Mouse (Mus musculus) heart, embryonic 15.5 days (tissue): ENCODE results near the gene Acp2. TPM values are rescaled to one million over a fixed set of nuclear protein-coding genes. Genes with fewer than 3 reads are reported as not detected.
A peak's percentile ranks its signal among the peaks of the same experiment; 100 is the strongest.

ENCODE experiments used
- ATAC-seq: fragments of 200-750 bp; cut with Nextera tagmentation; replicated peaks from 2 replicates; pipeline ENCODE4 v1.8.0; 2017; ENCODE audit warnings: low read depth, moderate TSS enrichment; ENCODE audit not compliant: insufficient number of reproducible peaks, insufficient read depth, low FRiP score
- H3K27ac ChIP-seq: fragments of 300-500 bp; sonication (generic); 2 replicates; pipeline ENCODE4 v1.5.1; 2015; ENCODE audit warnings: mild to moderate bottlenecking, inconsistent platforms
- H3K27me3 ChIP-seq: fragments of 300-500 bp; sonication (generic); 2 replicates; pipeline ENCODE4 v1.6.1; 2015; ENCODE audit warnings: inconsistent platforms
- H3K36me3 ChIP-seq: fragments of 300-500 bp; sonication (generic); 2 replicates; pipeline ENCODE4 v1.6.1; 2015; ENCODE audit warnings: mild to moderate bottlenecking, inconsistent platforms
- H3K4me1 ChIP-seq: fragments of 300-500 bp; sonication (generic); replicated peaks from 2 replicates; pipeline ENCODE4 v1.6.1; 2015; ENCODE audit warnings: inconsistent platforms
- H3K4me2 ChIP-seq: fragments of 300-500 bp; sonication (generic); 2 replicates; pipeline ENCODE4 v1.6.1; 2015; ENCODE audit warnings: inconsistent platforms, mild to moderate bottlenecking, moderate library complexity
- H3K4me3 ChIP-seq: fragments of 300-500 bp; sonication (generic); 2 replicates; pipeline ENCODE4 v1.5.1; 2015; ENCODE audit warnings: mild to moderate bottlenecking, inconsistent platforms
- H3K9ac ChIP-seq: fragments of 300-500 bp; sonication (generic); 2 replicates; pipeline ENCODE4 v1.6.1; 2015; ENCODE audit warnings: mild to moderate bottlenecking, inconsistent platforms
- H3K9me3 ChIP-seq: fragments of 300-500 bp; sonication (generic); replicated peaks from 2 replicates; pipeline ENCODE4 v1.6.1; 2016; ENCODE audit warnings: inconsistent platforms
- WGBS: fragments of 180-500 bp; shearing (Covaris S2); methylation state at CpG from one replicate; pipeline ENCODE4 v1.1.7; 2015; ENCODE audit warnings: mixed read lengths; 5-methylcytosine and 5-hydroxymethylcytosine counted together
- polyA plus RNA-seq: library from polyadenylated mRNA; unstranded; fragments of >200 nt; fragmentation: Nextera tagmentation; extraction: Ambion mirVana; gene quantifications from 2 replicates; pipeline ENCODE4 v1.2.1, GENCODE M21; 2015

Acp2 gene
- polyA plus RNA-seq, 1 experiment from 2014 or later, result 15.2 TPM

- H3K36me3 ChIP-seq, result no peaks in the 10 kb centered on the region
- H3K4me2 ChIP-seq, result no peak overlapping the region
- H3K27ac ChIP-seq, result no peak overlapping the region
- H3K27me3 ChIP-seq, result no peaks in the 10 kb centered on the region
- no peak overlapping the region for H3K9ac ChIP-seq
- no peaks in the 10 kb centered on the region for H3K9me3 ChIP-seq
- 0 out of 2 replicates have a peak, but pooled peaks cover 2% of the 10 kb centered on the region for H3K4me1 ChIP-seq
- no peak for ATAC-seq
- no peak overlapping the region for H3K4me3 ChIP-seq
- 65% methylated on average over 5 of the region's 5 CpGs for WGBS
Measured at GRCm38 (mm10) chr2:91242547-91242946, 39.9 kb downstream of the Acp2 start.

- ATAC-seq, result no peak
- 64% methylated on average over 3 of the region's 3 CpGs for WGBS
Measured at GRCm38 (mm10) chr2:91243416-91243815, 40.7 kb downstream of the Acp2 start.

GRCm38 (mm10) chr2:91244557-91245228 is 42.0 kb downstream of the Acp2 start:
- no peaks in the 10 kb centered on the region for H3K27me3 ChIP-seq
- no peak overlapping the region for H3K4me3 ChIP-seq
- H3K36me3 ChIP-seq, result no peaks in the 10 kb centered on the region
- no peaks in the 10 kb centered on the region for H3K9me3 ChIP-seq
- no peak overlapping the region for H3K4me2 ChIP-seq
- ATAC-seq, result no peak
- no peak overlapping the region for H3K27ac ChIP-seq
- H3K9ac ChIP-seq, result no peak overlapping the region
- no peaks in the 10 kb centered on the region for H3K4me1 ChIP-seq
- WGBS, result 72% methylated on average over 5 of the region's 5 CpGs

More at GRCm38 (mm10) chr2:91243416-91243815, 40.7 kb downstream of the Acp2 start:
- Histone ChIP-seq H3K27me3 (no peaks in the 10 kb centered on the region), H3K9ac (no peak overlapping the region), H3K4me1 (no peaks in the 10 kb centered on the region), H3K4me3 (no peak overlapping the region), H3K27ac (no peak overlapping the region), H3K4me2 (no peak overlapping the region), H3K36me3 (no peaks in the 10 kb centered on the region), H3K9me3 (no peaks in the 10 kb centered on the region)

- H3K4me2 ChIP-seq, result no peak overlapping the region
- H3K27me3 ChIP-seq, result no peaks in the 10 kb centered on the region
- H3K9me3 ChIP-seq, result no peaks in the 10 kb centered on the region
- WGBS, result 73% methylated on average over 4 of the region's 4 CpGs
- H3K27ac ChIP-seq, result no peak overlapping the region
- ATAC-seq, result no peak
- H3K4me3 ChIP-seq, result no peak overlapping the region
- H3K4me1 ChIP-seq, result peaks cover 4% of the 10 kb centered on the region; the same call in 1 of the 2 replicates
- H3K36me3 ChIP-seq, result no peaks in the 10 kb centered on the region
- H3K9ac ChIP-seq, result no peak overlapping the region
Measured at GRCm38 (mm10) chr2:91248366-91248765, 45.7 kb downstream of the Acp2 start.

GRCm38 (mm10) chr2:91252001-91252400 is 49.3 kb downstream of the Acp2 start:
- no peaks in the 10 kb centered on the region for H3K36me3 ChIP-seq
- peaks cover 3% of the 10 kb centered on the region; the same call in 1 of the 2 replicates for H3K27me3 ChIP-seq
- no peak overlapping the region for H3K9ac ChIP-seq
- WGBS, result 45% methylated on average over 4 of the region's 4 CpGs
- no peak overlapping the region for H3K4me3 ChIP-seq
- peak overlapping the region; percentile 63 for H3K27ac ChIP-seq
- H3K4me1 ChIP-seq, result peaks cover 17% of the 10 kb centered on the region
- ATAC-seq, result no peak
- no peaks in the 10 kb centered on the region for H3K9me3 ChIP-seq
- H3K4me2 ChIP-seq, result no peak overlapping the region

- Histone ChIP-seq H3K27ac (peak overlapping the region; percentile 63), H3K4me1 (peaks cover 22% of the 10 kb centered on the region), H3K36me3 (no peaks in the 10 kb centered on the region), H3K27me3 (peaks cover 3% of the 10 kb centered on the region; the same call in 1 of the 2 replicates), H3K4me2 (no peak overlapping the region), H3K9ac (no peak overlapping the region), H3K4me3 (no peak overlapping the region), H3K9me3 (no peaks in the 10 kb centered on the region)
- ATAC-seq, result no peak
- WGBS, result 39% methylated on average over 4 of the region's 4 CpGs
Measured at GRCm38 (mm10) chr2:91252512-91252911, 49.8 kb downstream of the Acp2 start.

- WGBS, result 46% methylated on average over 8 of the region's 8 CpGs
- H3K4me2 ChIP-seq, result peak overlapping the region; percentile 93
- H3K27ac ChIP-seq, result no peak overlapping the region; the same call in 1 of the 2 replicates
- H3K27me3 ChIP-seq, result peaks cover 3% of the 10 kb centered on the region; the same call in 1 of the 2 replicates
- peaks cover 45% of the 10 kb centered on the region for H3K4me1 ChIP-seq
- H3K9ac ChIP-seq, result no peak overlapping the region
- H3K4me3 ChIP-seq, result peak overlapping the region; percentile 84; the same call in 1 of the 2 replicates
- H3K9me3 ChIP-seq, result no peaks in the 10 kb centered on the region
- H3K36me3 ChIP-seq, result no peaks in the 10 kb centered on the region
- ATAC-seq, result no peak
Measured at GRCm38 (mm10) chr2:91254725-91255380, 52.2 kb downstream of the Acp2 start.

- Histone ChIP-seq H3K4me1 (peaks cover 50% of the 10 kb centered on the region), H3K9ac (peak within 1 kb of the TSS; percentile 69), H3K36me3 (peaks cover 2% of the 10 kb centered on the region; the same call in 1 of the 2 replicates), H3K27me3 (peaks cover 3% of the 10 kb centered on the region; the same call in 1 of the 2 replicates), H3K4me3 (peak within 1 kb of the TSS; percentile 84), H3K9me3 (no peaks in the 10 kb centered on the region), H3K27ac (peak within 1 kb of the TSS; percentile 81), H3K4me2 (peak within 1 kb of the TSS; percentile 93)
- 4% methylated on average over 27 of the region's 27 CpGs for WGBS
- peak; percentile 43; the same call in 1 of the 2 replicates for ATAC-seq
Measured at GRCm38 (mm10) chr2:91255661-91256150, 53.0 kb downstream of the Acp2 start, which contains the start of gene Pacsin3. Gene Pacsin3 (plus strand): TSS chr2:91255954.

- Histone ChIP-seq H3K9me3 (no peaks in the 10 kb centered on the region), H3K9ac (peak overlapping the region; percentile 69), H3K27me3 (peaks cover 3% of the 10 kb centered on the region; the same call in 1 of the 2 replicates), H3K4me2 (peak overlapping the region; percentile 93), H3K36me3 (peaks cover 10% of the 10 kb centered on the region; the same call in 1 of the 2 replicates), H3K27ac (peak overlapping the region; percentile 81), H3K4me3 (peak overlapping the region; percentile 84), H3K4me1 (peaks cover 50% of the 10 kb centered on the region)
- WGBS, result under 1% methylated on average over 52 of the region's 52 CpGs
- peak; percentile 77 for ATAC-seq
Measured at GRCm38 (mm10) chr2:91256256-91257125, 53.8 kb downstream of the Acp2 start.

- H3K4me2 ChIP-seq, result peak overlapping the region; percentile 93
- H3K4me3 ChIP-seq, result peak overlapping the region; percentile 84
- no peaks in the 10 kb centered on the region for H3K9me3 ChIP-seq
- peak overlapping the region; percentile 81 for H3K27ac ChIP-seq
- peak; percentile 37 for ATAC-seq
- H3K4me1 ChIP-seq, result peaks cover 49% of the 10 kb centered on the region
- 3% methylated on average over 22 of the region's 22 CpGs for WGBS
- H3K36me3 ChIP-seq, result peaks cover 15% of the 10 kb centered on the region; the same call in 1 of the 2 replicates
- H3K27me3 ChIP-seq, result peaks cover 3% of the 10 kb centered on the region; the same call in 1 of the 2 replicates
- peak overlapping the region; percentile 69 for H3K9ac ChIP-seq
Measured at GRCm38 (mm10) chr2:91257126-91257980, 54.7 kb downstream of the Acp2 start.
